Mouse (Mus musculus): ENCODE measurements around the gene Tamm41.

DNA sequence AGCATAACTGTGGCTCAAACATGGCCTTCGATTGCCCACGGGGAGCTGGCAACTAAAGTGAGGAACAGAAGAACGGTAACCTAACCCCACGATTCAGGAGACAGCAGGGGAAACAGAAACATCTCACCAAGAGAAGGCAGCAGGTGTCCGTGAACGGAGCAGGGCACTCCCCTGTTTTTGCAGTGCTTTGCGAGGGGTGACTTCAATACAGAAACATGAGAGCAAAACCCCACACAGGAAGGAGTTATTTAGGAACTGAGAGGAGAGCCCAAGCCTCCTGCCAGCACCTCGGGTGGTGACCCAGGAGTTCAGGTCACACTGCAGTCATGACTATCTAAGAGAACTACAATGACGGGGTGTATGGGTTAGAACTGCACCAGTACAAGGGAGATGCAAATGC is 27.4 kb downstream of the Tamm41 start:
- TF ChIP-seq FLI1 (IDR thresholded peaks at IDR 0.05; ENCODE audit: low read length), result no peak
- no peak for TF ChIP-seq GATA1 (IDR thresholded peaks at IDR 0.05; ENCODE audit: borderline replicate concordance, low read length)

All from megakaryocyte, embryonic 14.5 days (primary cell).